10 mouse cellular contexts compared by ENCODE assay signal in genomic region chr19:26612995-26613394, GRCm38 (mm10). TPM values are rescaled to one million over a fixed set of nuclear protein-coding genes. Genes with fewer than 3 reads are reported as not detected.
DNase-seq lines count a peak whose midpoint lies in the region; ATAC-seq and TF ChIP-seq lines count a peak whose summit lies in the region.
"Had no signal": no experiment of that assay in that cellular context is flagged by ENCODE, and none has a peak within 500 bp of the region (broad histone marks: within the 10 kb centered on the region; RNA-seq: fewer than 3 reads in every experiment).

No protein-coding gene starts in this region.

- H3K4me1 ChIP-seq in lung, adult 2 months (ENCODE audit: control insufficient read depth, insufficient read depth, low read length): peaks cover 24% of the 10 kb centered on the region
- peaks cover 13% of the 10 kb centered on the region for H3K4me1 ChIP-seq in liver, embryonic 11.5 days (replicated peaks; ENCODE audit: control insufficient read depth, insufficient read depth, low read length)

- no peak overlapping the region for H3K4me3 ChIP-seq in lung, adult 2 months (replicated peaks; ENCODE audit: extremely low read depth, low read depth, low read length)
- H3K4me3 ChIP-seq in liver, embryonic 11.5 days (ENCODE audit: low read depth, low read length): no peak overlapping the region
- H3K4me3 ChIP-seq: limb, embryonic 15.5 days had no signal

- no peaks in the 10 kb centered on the region for H3K36me3 ChIP-seq in liver, embryonic 11.5 days (ENCODE audit: control insufficient read depth, insufficient read depth, low read length)
- H3K36me3 ChIP-seq: limb, embryonic 15.5 days had no signal

- no peak overlapping the region for H3K27ac ChIP-seq in liver, embryonic 11.5 days (ENCODE audit: low read depth, low read length)
- H3K27ac ChIP-seq: limb, embryonic 15.5 days had no signal

- TF ChIP-seq POLR2A in lung, adult 2 months (IDR thresholded peaks at IDR 0.05; ENCODE audit: borderline replicate concordance, extremely low read depth, low read depth, low read length): no peak

- TF ChIP-seq CTCF in lung, adult 2 months (IDR thresholded peaks at IDR 0.05; ENCODE audit: insufficient read depth, low read length): no peak

- DNase-seq in lung, adult 18-20 months: peak; percentile 65 to 75
- no peak for DNase-seq in lung, adult 2 months
- DNase-seq in adrenal gland, postnatal 36 days: peak; percentile 20 to 34
- DNase-seq in liver, embryonic 11.5 days (ENCODE audit: low spot score): no peak
- peak; percentile 85 for DNase-seq in lung, postnatal 36 days
- DNase-seq in cerebellum, postnatal 36 days: no peak
- DNase-seq: cerebellum, adult 9-10 months; forebrain, postnatal 0 days had no signal

- peak; percentile 85 for ATAC-seq in liver, embryonic 11.5 days (replicated peaks; ENCODE audit: low FRiP score)
- no peak for ATAC-seq in inflammation-experienced regulatory T-cells, adult 6 months
- ATAC-seq: forebrain, postnatal 0 days had no signal

- no peak overlapping the region for H3K9ac ChIP-seq in liver, embryonic 11.5 days (ENCODE audit: low read depth, low read length)
- H3K9ac ChIP-seq: forebrain, postnatal 0 days; limb, embryonic 15.5 days had no signal

- peak overlapping the region; percentile 31 for H3K4me2 ChIP-seq in liver, embryonic 11.5 days
- H3K4me2 ChIP-seq: limb, embryonic 15.5 days had no signal

- no peaks in the 10 kb centered on the region for H3K9me3 ChIP-seq in liver, embryonic 11.5 days (ENCODE audit: control insufficient read depth, low read length)
- H3K9me3 ChIP-seq: limb, embryonic 15.5 days had no signal

- peaks cover 10% of the 10 kb centered on the region for H3K27me3 ChIP-seq in liver, embryonic 11.5 days (replicated peaks; ENCODE audit: control insufficient read depth, insufficient read depth, low read length)
- H3K27me3 ChIP-seq: limb, embryonic 15.5 days had no signal

- 24% methylated on average over 4 of the region's 4 CpGs for WGBS in lung, adult 2 months
- WGBS in liver, embryonic 11.5 days: 20% methylated on average over 4 of the region's 4 CpGs

RNA-seq across cellular contexts. Expression of gene Smarca2, which starts 8.1 kb away (rescaled TPM):
- 69.7 and 78.9 TPM in 2 replicates for polyA plus RNA-seq in lung, adult 2 months (2012; rRNA removed)
- 10 to 100 TPM; 60.9 to 99.6 TPM for total RNA-seq in adrenal gland, postnatal 36 days (2021)
- 16.1 and 16.3 TPM in 2 replicates for polyA plus RNA-seq in liver, embryonic 11.5 days (2014; fragmentation: Nextera tagmentation; extraction: Ambion mirVana)
- polyA plus RNA-seq in inflammation-experienced regulatory T-cells, adult 6 months (2017; shearing (Covaris generic)): 10 to 100 TPM; 32.3 to 53.5 (median 48.0) TPM

Comparison
In these comparisons a context has a peak if more than half of its experiments do, and no peak if none do; other contexts are left out.
1. DNase-seq: peak in lung, adult 18-20 months (2 of 2), adrenal gland, postnatal 36 days (2 of 2) and lung, postnatal 36 days (single experiment); none in lung, adult 2 months (single experiment), liver, embryonic 11.5 days (single experiment) and cerebellum, postnatal 36 days (0 of 2).